In genomic region chr11:68681254-68681839, GRCm38 (mm10) we compare ENCODE assay signal across 14 mouse cellular contexts. TPM values are rescaled to one million over a fixed set of nuclear protein-coding genes. Genes with fewer than 3 reads are reported as not detected.
DNase-seq lines count a peak whose midpoint lies in the region; ATAC-seq and TF ChIP-seq lines count a peak whose summit lies in the region.
"Had no signal": no experiment of that assay in that cellular context is flagged by ENCODE, and none has a peak within 500 bp of the region (broad histone marks: within the 10 kb centered on the region; RNA-seq: fewer than 3 reads in every experiment).

No protein-coding gene starts in this region.

- H3K27ac ChIP-seq in heart, embryonic 15.5 days, result no peak overlapping the region
- no peak overlapping the region for H3K27ac ChIP-seq in lung, embryonic 15.5 days
- no peak overlapping the region for H3K27ac ChIP-seq in MEL (ENCODE audit: control insufficient read depth, low read depth, low read length)
- no peak overlapping the region for H3K27ac ChIP-seq in liver, embryonic 14.5 days
- H3K27ac ChIP-seq: limb, embryonic 13.5 days had no signal

- no peak overlapping the region for H3K4me2 ChIP-seq in heart, embryonic 15.5 days
- H3K4me2 ChIP-seq in lung, embryonic 15.5 days, result no peak overlapping the region
- H3K4me2 ChIP-seq in liver, embryonic 14.5 days (ENCODE audit: low read depth), result no peak overlapping the region
- H3K4me2 ChIP-seq: limb, embryonic 13.5 days had no signal

- H3K36me3 ChIP-seq in heart, embryonic 15.5 days, result no peaks in the 10 kb centered on the region
- no peaks in the 10 kb centered on the region for H3K36me3 ChIP-seq in lung, embryonic 15.5 days
- no peaks in the 10 kb centered on the region for H3K36me3 ChIP-seq in MEL (ENCODE audit: control insufficient read depth in 1 of 2, insufficient read depth in 2 of 2, low read length in 2 of 2)
- no peaks in the 10 kb centered on the region for H3K36me3 ChIP-seq in liver, embryonic 14.5 days (replicated peaks; ENCODE audit: control insufficient read depth, insufficient read depth, low read depth)
- H3K36me3 ChIP-seq: limb, embryonic 13.5 days had no signal

- no peak for DNase-seq in heart, adult 18-20 months
- no peak for DNase-seq in lung, adult 18-20 months
- DNase-seq in MEL (ENCODE audit: low read depth, low spot score), result no peak
- DNase-seq in liver, embryonic 14.5 days (ENCODE audit: low read depth in 3 of 3, low spot score in 3 of 3), result peak in 1 of 3 experiments; percentile 52
- no peak for DNase-seq in natural killer cell, adult 2 months (ENCODE audit: low spot score in 2 of 2)
- no peak for DNase-seq in layer of hippocampus, postnatal 36 days
- DNase-seq: adrenal gland, postnatal 14 days; cerebellum, adult 11 months; embryo, embryonic 11 days; heart, postnatal 10 days; right cerebral cortex, postnatal 4 days had no signal

- TF ChIP-seq EP300 in MEL (IDR thresholded peaks at IDR 0.05; ENCODE audit: low read depth in 1 of 2, low read length in 2 of 2), result no peak
- no peak for TF ChIP-seq EP300 in liver, embryonic 14.5 days (IDR thresholded peaks at IDR 0.05; ENCODE audit: low read depth)

- no peak overlapping the region for H3K4me3 ChIP-seq in heart, embryonic 15.5 days
- no peak overlapping the region for H3K4me3 ChIP-seq in lung, embryonic 15.5 days
- H3K4me3 ChIP-seq in MEL (ENCODE audit: control insufficient read depth in 1 of 2, insufficient read depth in 1 of 2, low read depth in 2 of 2, low read length in 2 of 2), result no peak overlapping the region
- H3K4me3 ChIP-seq in liver, embryonic 14.5 days (ENCODE audit: insufficient read depth in 1 of 2, low read depth in 2 of 2, low read length in 2 of 2), result no peak overlapping the region
- H3K4me3 ChIP-seq: limb, embryonic 13.5 days had no signal

- H3K27me3 ChIP-seq in heart, embryonic 15.5 days, result no peaks in the 10 kb centered on the region
- H3K27me3 ChIP-seq in lung, embryonic 15.5 days, result no peaks in the 10 kb centered on the region
- H3K27me3 ChIP-seq in MEL (ENCODE audit: control insufficient read depth in 1 of 2, insufficient read depth in 2 of 2, low read length in 2 of 2), result peaks cover 3 to 7% of the 10 kb centered on the region in 2 experiments; a peak in 2 of 4 replicates
- no peaks in the 10 kb centered on the region; the same call in 1 of the 2 replicates for H3K27me3 ChIP-seq in liver, embryonic 14.5 days (ENCODE audit: control insufficient read depth, insufficient read depth, low read length)
- H3K27me3 ChIP-seq: limb, embryonic 13.5 days had no signal

- H3K4me1 ChIP-seq in heart, embryonic 15.5 days (replicated peaks), result peaks cover 9% of the 10 kb centered on the region
- peaks cover 5% of the 10 kb centered on the region; the same call in 1 of the 2 replicates for H3K4me1 ChIP-seq in lung, embryonic 15.5 days
- H3K4me1 ChIP-seq in MEL (ENCODE audit: control insufficient read depth in 1 of 2, insufficient read depth in 2 of 2, low read length in 2 of 2), result no peaks in the 10 kb centered on the region
- peaks cover 6 to 10% of the 10 kb centered on the region in 2 experiments for H3K4me1 ChIP-seq in liver, embryonic 14.5 days (replicated peaks; ENCODE audit: control insufficient read depth in 2 of 2, insufficient read depth in 2 of 2, low read length in 1 of 2)
- H3K4me1 ChIP-seq: limb, embryonic 13.5 days had no signal

- peak; percentile 62; the same call in 1 of the 2 replicates for ATAC-seq in heart, embryonic 15.5 days (replicated peaks; ENCODE audit: insufficient number of reproducible peaks, insufficient read depth, low FRiP score, low read depth)
- ATAC-seq in lung, embryonic 15.5 days (ENCODE audit: borderline replicate concordance, extremely low read depth, low FRiP score, low TSS enrichment), result peak; percentile 42; the same call in 1 of the 2 replicates
- peak; percentile 59; the same call in 1 of the 2 replicates for ATAC-seq in liver, embryonic 14.5 days (ENCODE audit: insufficient read depth)

- TF ChIP-seq RAD21 in MEL (IDR thresholded peaks at IDR 0.05; ENCODE audit: low read depth, low read length), result no peak; the same call in none of the 2 replicates

- H3K9ac ChIP-seq in heart, embryonic 15.5 days, result no peak overlapping the region
- no peak overlapping the region for H3K9ac ChIP-seq in lung, embryonic 15.5 days
- H3K9ac ChIP-seq in MEL (ENCODE audit: control insufficient read depth, low read depth, low read length, poor library complexity, severe bottlenecking), result no peak overlapping the region
- H3K9ac ChIP-seq in liver, embryonic 14.5 days (replicated peaks), result no peak overlapping the region
- H3K9ac ChIP-seq: limb, embryonic 13.5 days had no signal

- H3K79me2 ChIP-seq in MEL (ENCODE audit: control insufficient read depth, insufficient read depth, low read length, poor library complexity), result no peaks in the 10 kb centered on the region

- 64% methylated on average over 3 of the region's 3 CpGs for WGBS in heart, embryonic 15.5 days
- WGBS in lung, embryonic 15.5 days, result 62% methylated on average over 3 of the region's 3 CpGs
- 54% methylated on average over 3 of the region's 3 CpGs for WGBS in liver, embryonic 14.5 days (ENCODE audit: insufficient replicate concordance)

- peak; percentile 27 to 36 (median 31); a peak in 4 of 6 replicates for TF ChIP-seq CTCF in MEL (IDR thresholded peaks at IDR 0.05 in 2 of 3, conservative IDR thresholded peaks at IDR 0.05 in 1 of 3; ENCODE audit: control insufficient read depth in 1 of 3, insufficient read depth in 1 of 3, low read depth in 2 of 3, low read length in 3 of 3, poor library complexity in 1 of 3, severe bottlenecking in 1 of 3)
- TF ChIP-seq CTCF in liver, embryonic 14.5 days (IDR thresholded peaks at IDR 0.05; ENCODE audit: low read depth), result peak; percentile 73

- H3K9me3 ChIP-seq in heart, embryonic 15.5 days (replicated peaks), result no peaks in the 10 kb centered on the region
- no peaks in the 10 kb centered on the region for H3K9me3 ChIP-seq in lung, embryonic 15.5 days
- no peaks in the 10 kb centered on the region for H3K9me3 ChIP-seq in MEL (replicated peaks; ENCODE audit: insufficient read depth, low read length)
- H3K9me3 ChIP-seq in liver, embryonic 14.5 days (ENCODE audit: control insufficient read depth, low read length), result no peaks in the 10 kb centered on the region
- H3K9me3 ChIP-seq: limb, embryonic 13.5 days had no signal

- TF ChIP-seq POLR2A in MEL (IDR thresholded peaks at IDR 0.05; ENCODE audit: control insufficient read depth in 1 of 2, insufficient read depth in 1 of 2, low read depth in 1 of 2, low read length in 2 of 2, poor library complexity in 1 of 2), result no peak

TF ChIP-seq in MEL, 35 proteins besides CTCF, POLR2A, EP300 and RAD21:
- no peak for TF ChIP-seq ZKSCAN1 (IDR thresholded peaks at IDR 0.05; ENCODE audit: low read depth, low read length)
- TF ChIP-seq KAT2A (conservative IDR thresholded peaks at IDR 0.05; ENCODE audit: low read depth, low read length), result no peak
- TF ChIP-seq RCOR1 (IDR thresholded peaks at IDR 0.05; ENCODE audit: low read depth, low read length), result no peak
- no peak for TF ChIP-seq BHLHE40 (IDR thresholded peaks at IDR 0.05; ENCODE audit: borderline replicate concordance, low read depth, low read length)
- TF ChIP-seq NRF1 (IDR thresholded peaks at IDR 0.05; ENCODE audit: insufficient read depth, low read depth, low read length, poor library complexity, severe bottlenecking), result no peak
- no peak for TF ChIP-seq MYB (IDR thresholded peaks at IDR 0.05; ENCODE audit: low read depth, low read length)
- TF ChIP-seq MAZ (IDR thresholded peaks at IDR 0.05; ENCODE audit: low read depth, low read length), result no peak
- no peak for TF ChIP-seq MXI1 (IDR thresholded peaks at IDR 0.05; ENCODE audit: low read depth, low read length)
- TF ChIP-seq ETS1 (IDR thresholded peaks at IDR 0.05; ENCODE audit: low read depth, low read length), result no peak
- TF ChIP-seq ZC3H11A (IDR thresholded peaks at IDR 0.05; ENCODE audit: low read depth, low read length), result no peak
- no peak for TF ChIP-seq MAFK (IDR thresholded peaks at IDR 0.05; ENCODE audit: borderline replicate concordance, low read depth, low read length)
- no peak for TF ChIP-seq ZMIZ1 (IDR thresholded peaks at IDR 0.05; ENCODE audit: low read depth, low read length)

RNA-seq across cellular contexts. Expression of gene Myh10, which starts 10.0 kb away (rescaled TPM):
- 90.9 and 110 TPM in 2 replicates for polyA plus RNA-seq in heart, embryonic 15.5 days (2015; fragmentation: Nextera tagmentation; extraction: Ambion mirVana)
- 10 to 100 TPM; 19.3 to 20.3 TPM for total RNA-seq in heart, adult 18-20 months (2021)
- polyA plus RNA-seq in lung, embryonic 15.5 days (2015; fragmentation: Nextera tagmentation; extraction: Ambion mirVana), result 130 and 136 TPM in 2 replicates
- 127 and 138 TPM in 2 replicates for total RNA-seq in MEL (2012; rRNA removed)
- 100 to 1,000 TPM in 1 of 2 experiments, 10 to 100 TPM in 1; 99.3 to 187 TPM for polyA plus RNA-seq in MEL (2012; ENCODE audit: insufficient read depth in 1 of 2, insufficient read length in 2 of 2, low read depth in 1 of 2, low replicate concordance in 2 of 2, missing spikeins in 1 of 2)
- polyA plus RNA-seq in liver, embryonic 14.5 days (2012; rRNA removed), result 24.4 and 28.4 TPM in 2 replicates
- polyA plus RNA-seq in liver, embryonic 14.5 days (2014; fragmentation: Nextera tagmentation; extraction: Ambion mirVana), result 14.9 and 19.4 TPM in 2 replicates
- 100 to 1,000 TPM; 140 to 143 TPM for total RNA-seq in layer of hippocampus, postnatal 36 days (2021)
